Mouse (Mus musculus) intestine, embryonic 14.5 days (tissue): ENCODE results near the gene Nbeal2. TPM values are rescaled to one million over a fixed set of nuclear protein-coding genes. Genes with fewer than 3 reads are reported as not detected.

Source experiments
- ATAC-seq: fragments of 200-750 bp; cut with Nextera tagmentation; replicated peaks from 2 replicates; pipeline ENCODE4 v1.8.0; 2017; ENCODE audit warnings: low read depth, moderate number of reproducible peaks, moderate TSS enrichment, moderate library complexity; ENCODE audit not compliant: low FRiP score, low TSS enrichment
- DNase-seq: peaks from one replicate; pipeline ENCODE4 v3.0.0-alpha.2; 2018; ENCODE audit warnings: low spot score
- H3K27ac ChIP-seq: fragments of 300-500 bp; sonication (generic); 2 replicates; pipeline ENCODE4 v1.5.1; 2014; ENCODE audit warnings: low read depth, mild to moderate bottlenecking, control low read depth
- H3K27me3 ChIP-seq: fragments of 300-500 bp; sonication (generic); replicated peaks from 2 replicates; pipeline ENCODE4 v1.6.1; 2014; ENCODE audit warnings: low read length, control low read depth; ENCODE audit not compliant: control insufficient read depth, insufficient read depth
- H3K36me3 ChIP-seq: fragments of 300-500 bp; sonication (generic); 2 replicates; pipeline ENCODE4 v1.6.1; 2014; ENCODE audit warnings: low read length, control low read depth; ENCODE audit not compliant: control insufficient read depth, insufficient read depth
- H3K4me1 ChIP-seq: fragments of 300-500 bp; sonication (generic); replicated peaks from 2 replicates; pipeline ENCODE4 v1.6.1; 2014; ENCODE audit warnings: low read length, control low read depth, mixed read lengths; ENCODE audit not compliant: control insufficient read depth, insufficient read depth
- H3K4me2 ChIP-seq: fragments of 300-500 bp; sonication (generic); 2 replicates; pipeline ENCODE4 v1.6.1; 2014; ENCODE audit warnings: low read length
- H3K4me3 ChIP-seq: fragments of 300-500 bp; sonication (generic); 2 replicates; pipeline ENCODE4 v1.5.1; 2014; ENCODE audit warnings: low read depth, low read length, control low read depth, mixed read lengths
- H3K9ac ChIP-seq: fragments of 300-500 bp; sonication (generic); 2 replicates; pipeline ENCODE4 v1.6.1; 2014; ENCODE audit warnings: mild to moderate bottlenecking, low read length
- H3K9me3 ChIP-seq: fragments of 300-500 bp; sonication (generic); 2 replicates; pipeline ENCODE4 v1.6.1; 2016; ENCODE audit warnings: low read length, control low read depth; ENCODE audit not compliant: control insufficient read depth
- WGBS: fragments of 180-500 bp; shearing (Covaris S2); extraction: QIAGEN DNeasy Blood & Tissue Kit; methylation state at CpG from one replicate; pipeline ENCODE4 v1.1.7; 2014; 5-methylcytosine and 5-hydroxymethylcytosine counted together
- polyA plus RNA-seq: library from polyadenylated mRNA; unstranded; fragments of >200 nt; fragmentation: Nextera tagmentation; extraction: Ambion mirVana; gene quantifications from 2 replicates; pipeline ENCODE4 v1.2.1, GENCODE M21; 2014

The Nbeal2 gene
- polyA plus RNA-seq, 1 experiment from 2014 or later, result 4.7 TPM

GRCm38 (mm10) chr9:110681817-110682216 lies 27.9 kb upstream of the Nbeal2 start:
- no peak for DNase-seq
- no peak for ATAC-seq
- H3K27me3 ChIP-seq, result no peaks in the 10 kb centered on the region
- peaks cover 28% of the 10 kb centered on the region for H3K4me1 ChIP-seq
- H3K9me3 ChIP-seq, result no peaks in the 10 kb centered on the region
- H3K36me3 ChIP-seq, result peaks cover 5% of the 10 kb centered on the region; the same call in 1 of the 2 replicates
- no peak overlapping the region for H3K4me2 ChIP-seq
- H3K9ac ChIP-seq, result no peak overlapping the region
- 79% methylated on average over 9 of the region's 9 CpGs for WGBS
- no peak overlapping the region for H3K27ac ChIP-seq
- H3K4me3 ChIP-seq, result no peak overlapping the region

- 86% methylated on average over 7 of the region's 7 CpGs for WGBS
- Histone ChIP-seq H3K4me2 (no peak overlapping the region), H3K4me1 (peaks cover 28% of the 10 kb centered on the region), H3K4me3 (no peak overlapping the region), H3K27me3 (no peaks in the 10 kb centered on the region), H3K9ac (no peak overlapping the region), H3K27ac (no peak overlapping the region), H3K9me3 (no peaks in the 10 kb centered on the region), H3K36me3 (peaks cover 5% of the 10 kb centered on the region; the same call in 1 of the 2 replicates)
- ATAC-seq (no peak), DNase-seq (no peak)
Measured at GRCm38 (mm10) chr9:110680736-110681507, 27.0 kb upstream of the Nbeal2 start.

DNA sequence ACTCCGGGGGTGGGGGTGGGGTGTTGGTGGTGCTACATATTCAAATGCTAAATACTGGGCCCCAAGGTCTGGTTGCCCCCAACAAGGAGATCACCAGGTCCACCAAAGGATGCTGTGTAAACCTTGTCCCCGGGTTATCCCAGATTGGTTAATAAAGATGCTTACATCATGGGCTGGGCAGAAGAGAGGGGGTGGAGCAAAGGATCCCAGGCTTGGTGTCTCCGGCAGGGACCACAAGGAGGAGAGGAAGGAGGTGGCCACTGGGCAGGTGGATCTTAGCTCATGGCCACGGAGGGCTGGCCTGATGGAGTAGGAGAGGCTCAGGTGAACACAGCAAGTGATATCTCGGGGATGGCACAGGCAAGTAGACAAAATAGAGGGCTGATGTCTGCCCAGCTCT lies 24.9 kb upstream of the Nbeal2 start:
- Histone ChIP-seq H3K4me1 (peaks cover 15% of the 10 kb centered on the region), H3K9ac (no peak overlapping the region), H3K27me3 (no peaks in the 10 kb centered on the region), H3K4me3 (no peak overlapping the region), H3K9me3 (no peaks in the 10 kb centered on the region), H3K27ac (no peak overlapping the region), H3K4me2 (no peak overlapping the region), H3K36me3 (peaks cover 5% of the 10 kb centered on the region; the same call in 1 of the 2 replicates)
- ATAC-seq (no peak), DNase-seq (no peak)
- 68% methylated on average over 5 of the region's 5 CpGs for WGBS

GRCm38 (mm10) chr9:110676492-110676911 lies 22.5 kb upstream of the Nbeal2 start:
- H3K27ac ChIP-seq, result peak overlapping the region; percentile 4; the same call in 1 of the 2 replicates
- ATAC-seq, result peak; percentile 63; the same call in 1 of the 2 replicates
- H3K27me3 ChIP-seq, result no peaks in the 10 kb centered on the region

GRCm38 (mm10) chr9:110673107-110673752 lies 19.3 kb upstream of the Nbeal2 start:
- ATAC-seq, result no peak
- 67% methylated on average over 10 of the region's 10 CpGs for WGBS
- no peaks in the 10 kb centered on the region for H3K36me3 ChIP-seq
- no peak overlapping the region for H3K4me3 ChIP-seq
- DNase-seq, result no peak
- H3K4me1 ChIP-seq, result no peaks in the 10 kb centered on the region; the same call in none of the 2 replicates
- H3K9me3 ChIP-seq, result no peaks in the 10 kb centered on the region
- no peaks in the 10 kb centered on the region for H3K27me3 ChIP-seq
- H3K4me2 ChIP-seq, result no peak overlapping the region
- H3K9ac ChIP-seq, result no peak overlapping the region
- no peak overlapping the region for H3K27ac ChIP-seq

More at GRCm38 (mm10) chr9:110676492-110676911, 22.5 kb upstream of the Nbeal2 start:
- peaks cover 5% of the 10 kb centered on the region; the same call in 1 of the 2 replicates for H3K36me3 ChIP-seq
- H3K4me3 ChIP-seq, result no peak overlapping the region
- no peak overlapping the region for H3K4me2 ChIP-seq
- no peaks in the 10 kb centered on the region; the same call in none of the 2 replicates for H3K4me1 ChIP-seq
- H3K9me3 ChIP-seq, result no peaks in the 10 kb centered on the region
- no peak overlapping the region for H3K9ac ChIP-seq
- DNase-seq, result no peak
- whole genome bisulfite sequencing, result 76% methylated on average over 8 of the region's 8 CpGs

DNA sequence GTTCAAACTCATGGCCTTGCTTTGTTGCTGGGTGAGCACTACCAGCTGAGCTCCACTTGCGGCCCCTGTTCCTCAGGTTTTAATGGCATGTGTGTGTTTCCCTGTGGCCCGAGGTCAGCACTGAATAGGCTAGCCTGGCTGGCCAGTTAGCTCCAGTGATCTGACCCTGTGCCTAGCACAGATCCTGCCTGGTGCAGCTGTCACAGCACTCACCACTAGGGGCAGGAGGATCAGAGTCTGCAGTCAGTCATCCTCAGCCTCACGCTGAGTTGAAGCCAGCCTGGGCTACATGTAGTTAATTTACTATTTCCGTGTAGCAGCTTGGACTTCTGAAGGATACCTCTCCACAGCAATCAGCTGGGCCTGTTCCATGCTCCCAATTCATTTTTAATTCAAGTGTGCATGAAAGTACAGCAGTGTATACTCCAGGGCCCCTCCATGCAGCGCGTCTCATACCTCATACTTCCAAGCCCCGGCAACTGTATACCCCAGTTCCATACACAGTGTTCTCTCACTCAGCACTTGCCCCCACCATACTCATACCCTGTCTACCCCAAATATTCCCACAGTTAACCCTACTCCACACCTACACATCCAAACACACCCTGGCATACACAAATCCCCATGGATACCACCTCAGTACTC lies 18.6 kb upstream of the Nbeal2 start:
- no peaks in the 10 kb centered on the region; the same call in none of the 2 replicates for H3K4me1 ChIP-seq
- H3K9ac ChIP-seq, result no peak overlapping the region
- no peak overlapping the region for H3K4me3 ChIP-seq
- DNase-seq, result no peak
- H3K27ac ChIP-seq, result no peak overlapping the region
- 63% methylated on average over 7 of the region's 7 CpGs for WGBS
- H3K9me3 ChIP-seq, result no peaks in the 10 kb centered on the region
- no peak overlapping the region for H3K4me2 ChIP-seq
- no peaks in the 10 kb centered on the region for H3K36me3 ChIP-seq
- no peak for ATAC-seq
- no peaks in the 10 kb centered on the region for H3K27me3 ChIP-seq

- no peaks in the 10 kb centered on the region for H3K27me3 ChIP-seq
- no peak overlapping the region for H3K9ac ChIP-seq
- no peaks in the 10 kb centered on the region for H3K36me3 ChIP-seq
- 82% methylated on average over 5 of the region's 5 CpGs for WGBS
- H3K4me2 ChIP-seq, result no peak overlapping the region
- no peak overlapping the region for H3K4me3 ChIP-seq
- peaks cover 7% of the 10 kb centered on the region for H3K4me1 ChIP-seq
- ATAC-seq (no peak), DNase-seq (no peak)
- H3K27ac ChIP-seq, result no peak overlapping the region
- H3K9me3 ChIP-seq, result no peaks in the 10 kb centered on the region
Measured at GRCm38 (mm10) chr9:110669785-110670184, 15.8 kb upstream of the Nbeal2 start.

DNA sequence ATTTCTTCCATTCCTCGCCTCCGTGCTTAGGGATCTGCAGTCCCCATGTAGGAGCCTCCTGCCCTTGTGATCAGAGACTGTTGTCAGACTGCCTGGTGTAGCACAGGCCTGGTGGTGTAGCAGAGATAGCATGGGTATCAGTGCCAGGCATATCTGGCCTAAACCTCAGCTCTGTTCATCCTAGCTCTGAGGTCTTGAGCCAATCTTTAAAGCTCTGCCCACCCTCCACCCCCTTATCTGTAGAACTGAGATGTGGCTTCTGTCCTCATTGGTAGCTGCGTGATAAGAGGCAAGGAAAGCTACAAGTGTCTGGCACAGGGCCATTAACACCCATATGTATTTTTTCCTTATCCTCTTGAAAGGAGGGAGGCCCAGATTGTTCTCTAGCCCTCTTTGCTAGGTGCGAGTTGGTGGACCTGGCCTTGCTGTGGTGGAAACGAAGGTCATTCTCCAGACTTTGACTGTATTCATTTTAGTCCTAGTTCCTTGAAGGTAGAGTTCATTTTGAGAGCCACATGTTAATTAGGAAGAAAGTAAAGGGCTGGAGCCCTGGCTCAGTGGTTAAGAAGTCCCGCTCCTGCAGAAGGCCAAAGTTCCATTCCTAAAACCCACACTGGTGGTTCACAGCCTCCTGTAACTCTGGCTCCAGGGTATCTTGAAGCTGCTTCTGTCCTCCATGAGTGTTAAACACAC lies 14.8 kb upstream of the Nbeal2 start:
- Histone ChIP-seq H3K9me3 (no peaks in the 10 kb centered on the region), H3K9ac (no peak overlapping the region), H3K27me3 (no peaks in the 10 kb centered on the region), H3K4me1 (peaks cover 7% of the 10 kb centered on the region), H3K27ac (no peak overlapping the region), H3K36me3 (no peaks in the 10 kb centered on the region), H3K4me3 (no peak overlapping the region), H3K4me2 (no peak overlapping the region)
- no peak for ATAC-seq
- no peak for DNase-seq
- 84% methylated on average over 6 of the region's 6 CpGs for WGBS
